Mouse (Mus musculus) neural tube, embryonic 15.5 days (tissue): ENCODE data around the gene Serpina3a. TPM values are rescaled to one million over a fixed set of nuclear protein-coding genes. Genes with fewer than 3 reads are reported as not detected.

Experiments
- ATAC-seq: fragments of 200-750 bp; cut with Nextera tagmentation; 2 replicates; pipeline ENCODE4 v1.8.0; 2017; ENCODE audit warnings: mild to moderate bottlenecking, moderate TSS enrichment, moderate library complexity; ENCODE audit not compliant: low FRiP score
- H3K27ac ChIP-seq: fragments of 300-500 bp; sonication (generic); replicated peaks from 2 replicates; pipeline ENCODE4 v1.5.1; 2015; ENCODE audit warnings: mild to moderate bottlenecking, inconsistent platforms
- H3K27me3 ChIP-seq: fragments of 300-500 bp; sonication (generic); replicated peaks from 2 replicates; pipeline ENCODE4 v1.6.1; 2015; ENCODE audit warnings: inconsistent platforms
- H3K36me3 ChIP-seq: fragments of 300-500 bp; sonication (generic); 2 replicates; pipeline ENCODE4 v1.6.1; 2015; ENCODE audit warnings: inconsistent platforms
- H3K4me1 ChIP-seq: fragments of 300-500 bp; sonication (generic); 2 replicates; pipeline ENCODE4 v1.6.1; 2015; ENCODE audit warnings: inconsistent platforms
- H3K4me2 ChIP-seq: fragments of 300-500 bp; sonication (generic); 2 replicates; pipeline ENCODE4 v1.6.1; 2015; ENCODE audit warnings: inconsistent platforms, mild to moderate bottlenecking, moderate library complexity
- H3K4me3 ChIP-seq: fragments of 300-500 bp; sonication (generic); replicated peaks from 2 replicates; pipeline ENCODE4 v1.5.1; 2015; ENCODE audit warnings: mild to moderate bottlenecking, inconsistent platforms
- H3K9ac ChIP-seq: fragments of 300-500 bp; sonication (generic); replicated peaks from 2 replicates; pipeline ENCODE4 v1.6.1; 2015; ENCODE audit warnings: mild to moderate bottlenecking, inconsistent platforms
- H3K9me3 ChIP-seq: fragments of 300-500 bp; sonication (generic); replicated peaks from 2 replicates; pipeline ENCODE4 v1.6.1; 2016; ENCODE audit warnings: inconsistent platforms
- whole genome bisulfite sequencing: fragments of 180-500 bp; shearing (Covaris S2); methylation state at CpG from one replicate; pipeline ENCODE4 v1.1.7; 2015; ENCODE audit warnings: mixed read lengths; 5-methylcytosine and 5-hydroxymethylcytosine counted together
- polyA plus RNA-seq: library from polyadenylated mRNA; unstranded; fragments of >200 nt; fragmentation: Nextera tagmentation; extraction: Ambion mirVana; gene quantifications from 2 replicates; pipeline ENCODE4 v1.2.1, GENCODE M21; 2015

Gene Serpina3a
- polyA plus RNA-seq, 1 experiment from 2014 or later: not detected

GRCm38 (mm10) chr12:104108507-104108906 is 4.0 kb upstream of the Serpina3a start:
- H3K27ac ChIP-seq: no peak overlapping the region
- no peak overlapping the region for H3K4me2 ChIP-seq
- WGBS: 85% methylated on average over 2 of the region's 2 CpGs
- no peak overlapping the region for H3K9ac ChIP-seq
- ATAC-seq: no peak
- H3K36me3 ChIP-seq: no peaks in the 10 kb centered on the region
- no peaks in the 10 kb centered on the region for H3K9me3 ChIP-seq
- no peaks in the 10 kb centered on the region for H3K4me1 ChIP-seq
- H3K27me3 ChIP-seq: no peaks in the 10 kb centered on the region
- no peak overlapping the region for H3K4me3 ChIP-seq

DNA sequence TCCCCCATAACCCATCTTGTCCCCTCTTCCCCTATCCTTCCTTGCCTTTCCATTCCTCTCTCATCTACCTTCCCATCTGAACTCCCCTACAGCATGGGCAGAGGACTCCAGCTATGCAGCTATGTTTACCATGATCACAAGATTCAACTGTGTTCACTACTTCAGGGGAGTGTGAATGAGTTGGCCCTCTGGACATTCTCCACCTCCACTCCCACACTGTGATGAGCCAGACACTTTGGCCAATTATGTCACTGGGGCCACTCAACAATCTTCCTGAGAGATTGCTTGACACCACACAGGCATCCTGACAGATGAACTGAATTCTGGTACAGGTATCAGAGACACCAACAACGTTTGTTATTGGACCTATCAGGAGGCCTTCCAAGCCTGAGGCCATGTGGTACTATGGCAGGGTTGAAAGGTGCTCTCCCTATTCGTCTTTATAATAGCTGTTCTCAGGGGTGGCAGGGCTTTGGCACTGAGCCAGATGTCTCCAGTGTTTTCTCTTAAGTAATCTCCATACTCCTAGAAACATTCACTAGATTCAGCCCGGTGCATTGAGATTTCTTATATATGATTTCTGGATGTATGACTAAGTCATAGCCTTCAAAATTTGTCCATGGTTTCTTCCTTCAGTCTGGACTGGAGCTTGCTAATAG is 2.5 kb downstream of the Serpina3a start:
- Histone ChIP-seq H3K4me1 (no peaks in the 10 kb centered on the region), H3K36me3 (no peaks in the 10 kb centered on the region), H3K27me3 (no peaks in the 10 kb centered on the region), H3K9me3 (no peaks in the 10 kb centered on the region), H3K4me3 (no peak overlapping the region), H3K4me2 (no peak overlapping the region), H3K9ac (no peak overlapping the region), H3K27ac (no peak overlapping the region)
- 63% methylated on average over 3 of the region's 3 CpGs for WGBS
- no peak for ATAC-seq

DNA sequence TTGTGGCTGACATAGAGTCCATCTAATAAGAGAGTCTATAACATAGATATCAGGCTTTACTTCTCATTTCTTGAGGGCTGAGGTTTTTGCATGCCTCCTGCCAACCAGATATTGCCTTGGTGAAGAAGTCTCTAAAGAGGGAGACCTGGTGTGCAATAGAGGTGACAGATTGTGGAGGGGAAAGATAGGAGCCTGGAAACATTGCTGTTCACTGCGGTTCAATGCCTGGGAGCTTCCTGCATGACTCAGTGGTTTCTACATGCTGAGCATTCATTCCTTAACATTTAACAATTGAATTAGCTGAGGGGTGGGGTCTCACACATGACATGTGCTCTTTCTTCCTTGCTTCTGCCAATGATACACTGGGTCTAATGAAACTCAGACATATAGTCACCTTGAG is 10.6 kb downstream of the Serpina3a start:
- no peaks in the 10 kb centered on the region for H3K9me3 ChIP-seq
- H3K4me2 ChIP-seq: no peak overlapping the region
- H3K27ac ChIP-seq: no peak overlapping the region
- H3K9ac ChIP-seq: no peak overlapping the region
- H3K36me3 ChIP-seq: no peaks in the 10 kb centered on the region
- 76% methylated on average over 1 of the region's 1 CpGs for WGBS
- ATAC-seq: no peak
- H3K4me3 ChIP-seq: no peak overlapping the region
- H3K4me1 ChIP-seq: no peaks in the 10 kb centered on the region
- no peaks in the 10 kb centered on the region for H3K27me3 ChIP-seq

DNA sequence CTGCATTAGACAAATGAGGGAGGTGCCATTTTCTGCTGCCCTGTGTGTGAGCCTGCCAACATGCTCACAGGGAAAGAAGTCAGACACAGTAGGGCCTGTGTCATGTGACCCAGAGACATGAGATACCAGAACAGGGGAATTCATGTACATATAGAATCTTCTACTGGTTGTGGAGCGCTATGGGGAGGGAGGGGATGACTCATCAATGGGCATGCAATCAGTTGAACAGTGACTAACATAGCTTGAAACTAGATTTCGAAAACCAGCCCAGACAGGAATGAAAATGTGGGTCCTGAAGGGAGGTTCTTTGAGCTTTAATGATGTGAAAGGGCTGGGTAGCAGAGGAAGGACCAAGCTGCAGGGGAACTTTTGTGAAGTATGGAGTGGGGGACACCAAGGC is 11.5 kb downstream of the Serpina3a start:
- 83% methylated on average over 2 of the region's 2 CpGs for WGBS
- Histone ChIP-seq H3K27ac (no peak overlapping the region), H3K4me2 (no peak overlapping the region), H3K27me3 (no peaks in the 10 kb centered on the region), H3K9ac (no peak overlapping the region), H3K36me3 (no peaks in the 10 kb centered on the region), H3K4me1 (no peaks in the 10 kb centered on the region), H3K9me3 (no peaks in the 10 kb centered on the region), H3K4me3 (no peak overlapping the region)
- no peak for ATAC-seq

DNA sequence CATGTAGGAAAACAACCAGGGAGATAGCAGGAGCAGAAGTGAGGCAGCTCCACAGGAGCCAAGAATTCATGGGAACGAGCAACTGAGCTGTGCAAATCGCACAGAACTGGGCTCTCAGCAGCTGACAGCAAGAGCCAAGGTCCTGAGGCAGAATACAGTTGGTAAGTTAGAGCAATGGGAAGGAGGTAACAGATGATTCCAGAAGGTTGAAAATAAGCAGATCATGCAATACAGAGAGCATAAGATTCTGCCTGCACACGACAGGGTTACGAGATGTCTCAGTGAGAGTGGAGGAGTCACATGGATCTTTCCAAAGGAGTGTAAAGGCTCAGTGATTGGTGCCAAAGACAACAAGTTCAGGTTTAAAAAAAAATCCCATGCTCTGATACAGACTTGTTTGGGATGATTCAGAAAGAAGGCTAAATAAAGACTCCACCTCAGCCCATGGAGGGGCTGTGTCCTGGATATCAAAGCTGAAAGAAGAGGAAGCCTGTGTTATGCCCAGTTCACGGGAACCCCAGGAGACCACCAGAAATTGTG is 12.6 kb downstream of the Serpina3a start:
- no peak overlapping the region for H3K27ac ChIP-seq
- no peak overlapping the region for H3K4me2 ChIP-seq
- H3K9ac ChIP-seq: no peak overlapping the region
- H3K4me1 ChIP-seq: no peaks in the 10 kb centered on the region
- no peaks in the 10 kb centered on the region for H3K27me3 ChIP-seq
- no peak overlapping the region for H3K4me3 ChIP-seq
- ATAC-seq: no peak
- H3K9me3 ChIP-seq: no peaks in the 10 kb centered on the region
- H3K36me3 ChIP-seq: no peaks in the 10 kb centered on the region
- WGBS: 85% methylated on average over 5 of the region's 5 CpGs

GRCm38 (mm10) chr12:104127696-104128095 is 15.2 kb downstream of the Serpina3a start, which contains the start of gene Serpina3b:
Gene Serpina3b (plus strand): TSS chr12:104127996.
- Histone ChIP-seq H3K9me3 (no peaks in the 10 kb centered on the region), H3K4me2 (no peak within 1 kb of the TSS), H3K4me1 (no peaks in the 10 kb centered on the region), H3K27me3 (no peaks in the 10 kb centered on the region), H3K9ac (no peak within 1 kb of the TSS), H3K27ac (no peak within 1 kb of the TSS), H3K4me3 (no peak within 1 kb of the TSS), H3K36me3 (no peaks in the 10 kb centered on the region)
- WGBS: 89% methylated on average over 5 of the region's 5 CpGs
- ATAC-seq: no peak

DNA sequence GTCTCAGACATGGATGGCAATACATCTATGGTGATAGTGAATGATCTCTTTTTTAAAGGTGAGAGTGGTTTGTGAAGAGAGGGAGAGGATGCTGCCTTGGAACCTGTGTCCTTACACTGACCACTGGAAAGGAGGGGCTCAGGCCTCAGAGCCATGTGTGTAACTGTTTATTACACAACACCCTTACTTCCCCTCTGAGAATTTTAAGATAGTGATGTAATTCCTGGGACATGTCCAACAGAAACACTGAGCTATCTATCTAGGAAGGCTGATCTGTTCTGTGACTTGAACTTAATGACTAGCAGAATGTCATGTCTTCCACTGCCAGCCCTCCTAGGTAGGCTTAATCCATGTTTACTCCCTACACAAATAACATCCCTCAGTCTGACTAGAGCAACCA is 18.5 kb downstream of the Serpina3a start:
- Histone ChIP-seq H3K9ac (no peak overlapping the region), H3K27me3 (no peaks in the 10 kb centered on the region), H3K27ac (no peak overlapping the region), H3K4me1 (no peaks in the 10 kb centered on the region), H3K36me3 (no peaks in the 10 kb centered on the region), H3K9me3 (no peaks in the 10 kb centered on the region), H3K4me3 (no peak overlapping the region), H3K4me2 (no peak overlapping the region)
- ATAC-seq: no peak

- Histone ChIP-seq H3K36me3 (no peaks in the 10 kb centered on the region), H3K27ac (no peak overlapping the region), H3K27me3 (no peaks in the 10 kb centered on the region), H3K9me3 (no peaks in the 10 kb centered on the region), H3K9ac (no peak overlapping the region), H3K4me3 (no peak overlapping the region), H3K4me1 (no peaks in the 10 kb centered on the region), H3K4me2 (no peak overlapping the region)
- 87% methylated on average over 2 of the region's 2 CpGs for WGBS
- ATAC-seq: no peak
These were observed 25.7 kb downstream of the Serpina3a start for GRCm38 (mm10) chr12:104138216-104138615.

- 93% methylated on average over 4 of the region's 4 CpGs for WGBS
- Histone ChIP-seq H3K27ac (no peak overlapping the region), H3K36me3 (no peaks in the 10 kb centered on the region), H3K4me1 (no peaks in the 10 kb centered on the region), H3K4me2 (no peak overlapping the region), H3K9ac (no peak overlapping the region), H3K27me3 (no peaks in the 10 kb centered on the region), H3K9me3 (no peaks in the 10 kb centered on the region), H3K4me3 (no peak overlapping the region)
- ATAC-seq: no peak
These were observed 28.1 kb downstream of the Serpina3a start for GRCm38 (mm10) chr12:104140543-104141103.

- no peaks in the 10 kb centered on the region for H3K9me3 ChIP-seq
- H3K9ac ChIP-seq: no peak overlapping the region
- no peaks in the 10 kb centered on the region for H3K27me3 ChIP-seq
- H3K4me3 ChIP-seq: no peak overlapping the region
- no peak overlapping the region for H3K27ac ChIP-seq
- no peak for ATAC-seq
- no peaks in the 10 kb centered on the region for H3K36me3 ChIP-seq
- WGBS: 91% methylated on average over 1 of the region's 1 CpGs
- H3K4me2 ChIP-seq: no peak overlapping the region
- no peaks in the 10 kb centered on the region for H3K4me1 ChIP-seq
These were observed 29.0 kb downstream of the Serpina3a start for GRCm38 (mm10) chr12:104141506-104141905.

GRCm38 (mm10) chr12:104142427-104142826 is 29.9 kb downstream of the Serpina3a start:
- 55% methylated on average over 1 of the region's 1 CpGs for WGBS
- no peak for ATAC-seq
- no peak overlapping the region for H3K9ac ChIP-seq
- H3K27ac ChIP-seq: no peak overlapping the region
- no peak overlapping the region for H3K4me2 ChIP-seq
- H3K27me3 ChIP-seq: no peaks in the 10 kb centered on the region
- H3K4me1 ChIP-seq: no peaks in the 10 kb centered on the region
- H3K36me3 ChIP-seq: no peaks in the 10 kb centered on the region
- no peaks in the 10 kb centered on the region for H3K9me3 ChIP-seq
- no peak overlapping the region for H3K4me3 ChIP-seq

- Histone ChIP-seq H3K9me3 (no peaks in the 10 kb centered on the region), H3K27me3 (no peaks in the 10 kb centered on the region), H3K9ac (no peak overlapping the region), H3K4me1 (no peaks in the 10 kb centered on the region), H3K27ac (no peak overlapping the region), H3K4me2 (no peak overlapping the region), H3K4me3 (no peak overlapping the region), H3K36me3 (no peaks in the 10 kb centered on the region)
- WGBS: 84% methylated on average over 1 of the region's 1 CpGs
- ATAC-seq: no peak
These were observed 30.8 kb downstream of the Serpina3a start for GRCm38 (mm10) chr12:104143286-104143685.
